Mouse (Mus musculus) layer of hippocampus, adult 18-20 months (tissue): ENCODE results near the gene Rsl1d1. TPM values are rescaled to one million over a fixed set of nuclear protein-coding genes. Genes with fewer than 3 reads are reported as not detected.
"Not testable (repeated sequence)": the region's sequence is repeated elsewhere in the genome, so short reads cannot be mapped to it uniquely, and the experiment has no call there.

Experiments
- DNase-seq, 2 experiments: peaks; one replicate each; pipeline ENCODE4 v3.0.0; 2022; ENCODE audit warnings: low spot score in 2 of 2
- microRNA-seq, 2 experiments: library from miRNA; unstranded; fragments of <30 nt; microRNA quantifications; one replicate each; pipeline ENCODE4 v1.2.0; 2021
- total RNA-seq, 2 experiments: library from RNA; stranded (reverse); gene quantifications; 2 replicates each; pipeline ENCODE4 v1.2.3; 2021

The Rsl1d1 gene
- total RNA-seq, 2 experiments from 2014 or later = 52.0 to 55.9 TPM

GRCm38 (mm10) chr16:11164695-11165255, 38.4 kb downstream of the Rsl1d1 start:
- no peak for DNase-seq

GRCm38 (mm10) chr16:11157721-11158120, 45.4 kb downstream of the Rsl1d1 start:
- DNase-seq = not testable (repeated sequence)

- no peak for DNase-seq
Measured at GRCm38 (mm10) chr16:11154500-11154899, 48.6 kb downstream of the Rsl1d1 start.

- DNase-seq = peak; percentile 100
Measured at GRCm38 (mm10) chr16:11143706-11144483, 59.2 kb downstream of the Rsl1d1 start.

Small RNA genes lying within 50 kb of the gene (microRNA-seq; reads per million reads assigned to microRNA genes)
- gene Gm23935 = 5.7 to 9.4 reads per million in 2 experiments

Other genes with a start within 250 kb of the Rsl1d1 start
- gene Snn, start 142.4 kb downstream of the Rsl1d1 start, total RNA-seq = 100 to 1,000 TPM; 182 to 191 TPM
- gene Litaf, start 137.2 kb downstream of the Rsl1d1 start, total RNA-seq = 10 to 100 TPM; 12.4 to 16.0 TPM
- gene Txndc11, start 68.7 kb downstream of the Rsl1d1 start, total RNA-seq = 10 to 100 TPM; 26.4 to 28.5 TPM
- 10 to 100 TPM; 59.9 to 62.2 TPM for gene Zc3h7a, start 26.9 kb downstream of the Rsl1d1 start, total RNA-seq
- 10 to 100 TPM; 85.7 to 88.7 TPM for gene Gspt1, start 51.0 kb upstream of the Rsl1d1 start, total RNA-seq
- under 1 TPM; 0.54 to 0.56 TPM for gene Tnfrsf17, start 110.5 kb upstream of the Rsl1d1 start, total RNA-seq
- 10 to 100 TPM; 20.5 to 24.6 TPM for gene Snx29, start 119.6 kb upstream of the Rsl1d1 start, total RNA-seq